Mouse (Mus musculus): ENCODE results near the gene Hoxb3.

DNA sequence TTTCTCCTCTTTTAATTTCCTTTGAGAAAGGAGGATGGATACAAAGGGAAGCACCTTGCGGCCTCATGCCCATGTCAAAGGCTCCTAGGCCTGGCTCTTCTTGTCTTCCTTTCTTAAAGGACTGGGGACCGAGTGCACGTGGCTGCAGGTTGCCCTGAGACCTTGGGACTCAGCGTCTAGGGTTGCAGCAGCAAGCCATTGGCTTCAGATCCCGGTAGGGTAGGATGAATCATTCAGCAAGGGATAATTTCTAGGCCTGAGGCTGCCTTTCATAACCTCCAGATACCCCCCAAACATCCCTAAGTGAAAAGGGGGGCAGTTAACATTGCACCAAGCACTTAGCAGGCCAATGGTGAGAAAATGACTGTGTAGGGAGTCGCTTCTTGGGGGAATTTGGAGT is 12.0 kb upstream of the Hoxb3 start:
- TF ChIP-seq POLR2A (IDR thresholded peaks at IDR 0.05; ENCODE audit: control insufficient read depth, low read depth, low read length) = no peak
- no peak for TF ChIP-seq CTCF (IDR thresholded peaks at IDR 0.05; ENCODE audit: control insufficient read depth, insufficient read depth, insufficient replicate concordance, low read depth, low read length)
